Mouse (Mus musculus) kidney, postnatal 0 days (tissue): ENCODE results near the gene Igfbp1. TPM values are rescaled to one million over a fixed set of nuclear protein-coding genes. Genes with fewer than 3 reads are reported as not detected.

Experiments used
- ATAC-seq: fragments of 200-750 bp; cut with Nextera tagmentation; replicated peaks from 2 replicates; pipeline ENCODE4 v1.8.0; 2017; ENCODE audit warnings: low read depth, moderate number of reproducible peaks, moderate TSS enrichment, moderate library complexity; ENCODE audit not compliant: low FRiP score
- DNase-seq: peaks from one replicate; pipeline ENCODE4 v3.0.0-alpha.2; 2016; ENCODE audit warnings: low spot score
- H3K27ac ChIP-seq: fragments of 300-500 bp; sonication (generic); 2 replicates; pipeline ENCODE4 v1.5.1; 2014; ENCODE audit warnings: mild to moderate bottlenecking
- H3K27me3 ChIP-seq: fragments of 300-500 bp; sonication (generic); 2 replicates; pipeline ENCODE4 v1.6.1; 2014; ENCODE audit warnings: low read length, mixed read lengths; ENCODE audit not compliant: insufficient read depth
- H3K36me3 ChIP-seq: fragments of 300-500 bp; sonication (generic); 2 replicates; pipeline ENCODE4 v1.6.1; 2014; ENCODE audit warnings: low read length, mixed read lengths; ENCODE audit not compliant: insufficient read depth
- H3K4me1 ChIP-seq: fragments of 300-500 bp; sonication (generic); replicated peaks from 2 replicates; pipeline ENCODE4 v1.6.1; 2014; ENCODE audit warnings: antibody characterized with exemption, low read length, mixed read lengths; ENCODE audit not compliant: insufficient read depth
- H3K4me2 ChIP-seq: fragments of 300-500 bp; sonication (generic); 2 replicates; pipeline ENCODE4 v1.6.1; 2014; ENCODE audit warnings: mild to moderate bottlenecking, low read length, moderate library complexity, mixed read lengths
- H3K4me3 ChIP-seq: fragments of 300-500 bp; sonication (generic); replicated peaks from 2 replicates; pipeline ENCODE4 v1.5.1; 2014; ENCODE audit warnings: low read depth, low read length
- H3K9ac ChIP-seq: fragments of 300-500 bp; sonication (generic); 2 replicates; pipeline ENCODE4 v1.6.1; 2014; ENCODE audit warnings: low read depth, low read length
- H3K9me3 ChIP-seq: fragments of 300-500 bp; sonication (generic); replicated peaks from 2 replicates; pipeline ENCODE4 v1.6.1; 2016; ENCODE audit warnings: low read length, inconsistent platforms, mixed read lengths
- CTCF ChIP-seq: IDR thresholded peaks from 2 replicates; pipeline ENCODE4 v1.5.1; 2016; ENCODE audit warnings: antibody characterized with exemption, low read depth, mild to moderate bottlenecking, moderate library complexity
- WGBS: fragments of 180-500 bp; shearing (Covaris S2); extraction: QIAGEN DNeasy Blood & Tissue Kit; methylation state at CpG from one replicate; pipeline ENCODE4 v1.1.7; 2014; 5-methylcytosine and 5-hydroxymethylcytosine counted together
- polyA plus RNA-seq: library from polyadenylated mRNA; unstranded; fragments of >200 nt; fragmentation: Nextera tagmentation; extraction: Ambion mirVana; gene quantifications from 2 replicates; pipeline ENCODE4 v1.2.1, GENCODE M21; 2015

Gene Igfbp1
- polyA plus RNA-seq, 1 experiment from 2014 or later: 11.8 TPM

- Histone ChIP-seq H3K9me3 (no peaks in the 10 kb centered on the region), H3K9ac (0 out of 2 replicates have a peak overlapping the region, but pooled peaks have one; percentile 62), H3K4me3 (peak overlapping the region; percentile 62), H3K27me3 (peaks cover 8% of the 10 kb centered on the region; the same call in 1 of the 2 replicates), H3K36me3 (peaks cover 11% of the 10 kb centered on the region; the same call in 1 of the 2 replicates), H3K4me1 (0 out of 2 replicates have a peak, but pooled peaks cover 9% of the 10 kb centered on the region), H3K27ac (no peak overlapping the region), H3K4me2 (peak overlapping the region; percentile 85)
- WGBS: 13% methylated on average over 17 of the region's 17 CpGs
- no peak for ATAC-seq
- TF ChIP-seq CTCF: no peak
- DNase-seq: peak; percentile 44
These were observed 14.7 kb downstream of the Igfbp1 start for GRCm38 (mm10) chr11:7212126-7212798.

GRCm38 (mm10) chr11:7213161-7213500, 15.5 kb downstream of the Igfbp1 start:
- Histone ChIP-seq H3K4me1 (0 out of 2 replicates have a peak, but pooled peaks cover 9% of the 10 kb centered on the region), H3K9me3 (no peaks in the 10 kb centered on the region), H3K27me3 (peaks cover 8% of the 10 kb centered on the region; the same call in 1 of the 2 replicates), H3K4me2 (peak overlapping the region; percentile 85), H3K36me3 (peaks cover 10% of the 10 kb centered on the region; the same call in 1 of the 2 replicates), H3K9ac (peak overlapping the region; percentile 62), H3K27ac (peak overlapping the region; percentile 66; the same call in 1 of the 2 replicates), H3K4me3 (peak overlapping the region; percentile 62)
- 2% methylated on average over 19 of the region's 19 CpGs for WGBS
- ATAC-seq: no peak; the same call in 1 of the 2 replicates
- TF ChIP-seq CTCF: no peak
- DNase-seq: no peak

- WGBS: under 1% methylated on average over 50 of the region's 104 CpGs
- H3K27ac ChIP-seq: peak within 1 kb of the TSS; percentile 66; the same call in 1 of the 2 replicates
- no peak for TF ChIP-seq CTCF
- peaks cover 8% of the 10 kb centered on the region; the same call in 1 of the 2 replicates for H3K27me3 ChIP-seq
- H3K9ac ChIP-seq: peak within 1 kb of the TSS; percentile 62
- DNase-seq: peak; percentile 57
- H3K4me1 ChIP-seq: 0 out of 2 replicates have a peak, but pooled peaks cover 9% of the 10 kb centered on the region
- peak within 1 kb of the TSS; percentile 62 for H3K4me3 ChIP-seq
- ATAC-seq: peak; percentile 72
- H3K36me3 ChIP-seq: 0 out of 2 replicates have a peak, but pooled peaks cover 8% of the 10 kb centered on the region
- H3K4me2 ChIP-seq: peak within 1 kb of the TSS; percentile 85
- H3K9me3 ChIP-seq: no peaks in the 10 kb centered on the region
These were observed 16.1 kb downstream of the Igfbp1 start, which contains the start of gene Igfbp3 for GRCm38 (mm10) chr11:7213501-7214341. Gene Igfbp3 (minus strand): TSS chr11:7213923.

- no peak for ATAC-seq
- Histone ChIP-seq H3K27me3 (peaks cover 8% of the 10 kb centered on the region; the same call in 1 of the 2 replicates), H3K4me2 (peak overlapping the region; percentile 85), H3K9ac (peak overlapping the region; percentile 5; the same call in 1 of the 2 replicates), H3K9me3 (no peaks in the 10 kb centered on the region), H3K27ac (peak overlapping the region; percentile 66; the same call in 1 of the 2 replicates), H3K36me3 (0 out of 2 replicates have a peak, but pooled peaks cover 5% of the 10 kb centered on the region), H3K4me3 (peak overlapping the region; percentile 62), H3K4me1 (0 out of 2 replicates have a peak, but pooled peaks cover 9% of the 10 kb centered on the region)
- WGBS: 2% methylated on average over 12 of the region's 12 CpGs
- DNase-seq: no peak
- TF ChIP-seq CTCF: no peak
These were observed 16.7 kb downstream of the Igfbp1 start for GRCm38 (mm10) chr11:7214342-7214660.

GRCm38 (mm10) chr11:7214761-7215160, 17.2 kb downstream of the Igfbp1 start:
- ATAC-seq (no peak), DNase-seq (peak; percentile 95)
- Histone ChIP-seq H3K4me3 (peak overlapping the region; percentile 62; the same call in 1 of the 2 replicates), H3K4me2 (peak overlapping the region; percentile 85; the same call in 1 of the 2 replicates), H3K27ac (no peak overlapping the region; the same call in 1 of the 2 replicates), H3K27me3 (peaks cover 8% of the 10 kb centered on the region; the same call in 1 of the 2 replicates), H3K4me1 (0 out of 2 replicates have a peak, but pooled peaks cover 9% of the 10 kb centered on the region), H3K36me3 (0 out of 2 replicates have a peak, but pooled peaks cover under 1% of the 10 kb centered on the region), H3K9me3 (no peaks in the 10 kb centered on the region), H3K9ac (no peak overlapping the region)
- 6% methylated on average over 14 of the region's 14 CpGs for WGBS
- TF ChIP-seq CTCF: peak; percentile 86

- Histone ChIP-seq H3K4me3 (no peak overlapping the region), H3K36me3 (no peaks in the 10 kb centered on the region), H3K27me3 (peaks cover 8% of the 10 kb centered on the region; the same call in 1 of the 2 replicates), H3K4me2 (no peak overlapping the region), H3K4me1 (0 out of 2 replicates have a peak, but pooled peaks cover 9% of the 10 kb centered on the region), H3K27ac (no peak overlapping the region), H3K9ac (no peak overlapping the region), H3K9me3 (no peaks in the 10 kb centered on the region)
- DNase-seq: peak; percentile 81
- peak; percentile 83 for TF ChIP-seq CTCF
- ATAC-seq: no peak
- WGBS: 10% methylated on average over 8 of the region's 8 CpGs
These were observed 18.1 kb downstream of the Igfbp1 start for GRCm38 (mm10) chr11:7215703-7216102.
